Mouse (Mus musculus): ENCODE measurements around the gene Lonp1. TPM values are rescaled to one million over a fixed set of nuclear protein-coding genes. Genes with fewer than 3 reads are reported as not detected.
A peak's percentile ranks its signal among the peaks of the same experiment; 100 is the strongest.

Gene Lonp1
- 48.3 and 49.5 TPM in 2 replicates for polyA plus RNA-seq (2014; fragmentation: Nextera tagmentation; extraction: Ambion mirVana)

DNA sequence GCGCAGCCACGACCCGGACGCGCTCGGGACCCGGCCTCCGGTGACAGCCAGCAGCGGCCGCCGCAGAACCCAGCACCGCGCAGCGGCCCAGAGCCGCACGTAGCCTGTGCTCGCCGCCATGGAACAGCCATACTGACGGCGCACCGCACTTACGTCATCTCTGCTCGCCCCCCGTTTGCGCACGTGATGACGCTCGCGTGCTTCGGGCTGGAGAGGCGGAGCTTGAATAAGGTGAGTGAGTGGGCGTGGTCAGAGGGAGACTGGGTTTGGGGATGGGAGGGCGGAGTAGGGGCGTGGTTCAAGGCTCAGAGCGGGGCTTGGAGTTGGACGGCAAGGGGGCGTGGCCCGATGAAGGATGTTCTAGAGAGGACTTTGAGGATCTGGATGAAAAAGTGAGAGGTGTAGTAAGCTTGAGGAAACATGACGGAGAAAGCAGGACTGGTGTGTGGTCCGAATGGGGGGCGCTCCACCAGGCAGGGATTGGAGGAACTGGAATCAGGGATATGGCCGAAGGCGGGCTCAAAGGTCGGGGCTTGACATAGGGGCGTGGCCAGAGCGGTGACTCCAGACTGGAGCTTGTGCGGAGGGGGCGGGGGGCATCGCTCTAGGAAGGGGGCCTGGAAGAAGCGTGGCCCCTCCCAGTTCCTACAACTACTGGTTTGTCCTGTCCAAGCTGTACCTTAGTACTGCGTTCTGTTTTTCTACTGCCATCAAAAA, at the start of gene Lonp1:
TSS of gene Lonp1 (minus strand) at position 134 of the 717 bp plus-strand sequence.
- peaks cover 2% of the 10 kb centered on the region for H3K36me3 ChIP-seq (replicated peaks; ENCODE audit: control insufficient read depth, insufficient read depth, low read depth, low read length)
- no peaks in the 10 kb centered on the region for H3K9me3 ChIP-seq (replicated peaks; ENCODE audit: control insufficient read depth, low read length)
- under 1% methylated on average over 51 of the region's 51 CpGs for WGBS
- H3K27ac ChIP-seq (replicated peaks; ENCODE audit: low read depth, low read length): peak within 1 kb of the TSS; percentile 59
- peak within 1 kb of the TSS; percentile 76 for H3K4me2 ChIP-seq (ENCODE audit: low read depth, low read length)
- H3K4me1 ChIP-seq (ENCODE audit: control insufficient read depth, insufficient read depth, low read length): no peaks in the 10 kb centered on the region
- H3K9ac ChIP-seq (replicated peaks; ENCODE audit: low read length): peak within 1 kb of the TSS; percentile 77
- peak; percentile 90 for ATAC-seq (replicated peaks; ENCODE audit: insufficient number of reproducible peaks, low FRiP score, low TSS enrichment, low read depth)
- peak within 1 kb of the TSS; percentile 81 for H3K4me3 ChIP-seq (ENCODE audit: low read depth, low read length)
- no peaks in the 10 kb centered on the region for H3K27me3 ChIP-seq (ENCODE audit: control insufficient read depth, insufficient read depth, low read length)
- DNase-seq (ENCODE audit: low spot score): peak; percentile 100

DNA sequence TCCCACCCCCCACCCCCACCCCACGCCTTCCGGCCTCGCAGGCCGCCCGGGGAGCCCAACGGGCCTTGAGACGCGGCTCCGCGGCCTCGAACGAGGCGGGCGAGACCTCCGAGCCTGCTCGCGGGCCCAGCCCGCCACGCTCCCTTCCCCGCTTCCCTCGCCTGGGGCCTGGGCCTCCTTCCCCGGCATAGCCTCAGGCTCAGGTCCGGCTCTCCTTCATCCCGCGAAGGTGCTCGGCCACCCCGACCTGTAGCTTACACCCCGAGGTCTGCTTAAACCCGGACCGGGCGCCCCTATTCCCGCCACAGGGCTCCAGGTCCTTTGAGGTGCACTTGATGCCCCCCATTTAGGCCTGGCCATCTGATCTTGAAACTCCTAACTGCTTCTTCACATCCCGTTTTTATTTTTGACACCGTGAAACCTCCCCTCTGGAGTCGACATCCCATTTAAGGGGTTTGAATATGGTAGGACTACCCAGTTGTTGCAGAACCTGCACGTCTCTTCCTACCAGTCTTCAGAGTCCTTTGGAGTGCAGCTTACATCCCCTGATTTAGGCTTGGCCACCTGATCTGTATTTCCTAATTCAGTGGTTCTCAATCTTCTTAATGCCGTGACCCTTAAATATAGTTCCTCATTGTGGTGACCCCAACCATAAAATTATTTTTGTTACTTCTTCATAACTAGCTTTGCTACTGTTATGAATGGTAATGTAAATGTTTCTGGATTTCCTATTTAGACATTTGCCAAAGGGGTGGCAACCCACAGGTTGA, 47.1 kb upstream of the Lonp1 start:
- Histone ChIP-seq H3K27me3 (ENCODE audit: control insufficient read depth, insufficient read depth, low read length) (no peaks in the 10 kb centered on the region), H3K4me1 (ENCODE audit: control insufficient read depth, insufficient read depth, low read length) (peaks cover 5% of the 10 kb centered on the region; the same call in 1 of the 2 replicates), H3K4me2 (ENCODE audit: low read depth, low read length) (peak overlapping the region; percentile 63), H3K9me3 (replicated peaks; ENCODE audit: control insufficient read depth, low read length) (no peaks in the 10 kb centered on the region), H3K4me3 (ENCODE audit: low read depth, low read length) (peak overlapping the region; percentile 96), H3K36me3 (replicated peaks; ENCODE audit: control insufficient read depth, insufficient read depth, low read depth, low read length) (no peaks in the 10 kb centered on the region; the same call in none of the 2 replicates), H3K9ac (replicated peaks; ENCODE audit: low read length) (peak overlapping the region; percentile 93), H3K27ac (replicated peaks; ENCODE audit: low read depth, low read length) (peak overlapping the region; percentile 78)
- peak; percentile 5 for ATAC-seq (replicated peaks; ENCODE audit: insufficient number of reproducible peaks, low FRiP score, low TSS enrichment, low read depth)
- DNase-seq (ENCODE audit: low spot score): no peak
- WGBS: 3% methylated on average over 19 of the region's 37 CpGs

DNA sequence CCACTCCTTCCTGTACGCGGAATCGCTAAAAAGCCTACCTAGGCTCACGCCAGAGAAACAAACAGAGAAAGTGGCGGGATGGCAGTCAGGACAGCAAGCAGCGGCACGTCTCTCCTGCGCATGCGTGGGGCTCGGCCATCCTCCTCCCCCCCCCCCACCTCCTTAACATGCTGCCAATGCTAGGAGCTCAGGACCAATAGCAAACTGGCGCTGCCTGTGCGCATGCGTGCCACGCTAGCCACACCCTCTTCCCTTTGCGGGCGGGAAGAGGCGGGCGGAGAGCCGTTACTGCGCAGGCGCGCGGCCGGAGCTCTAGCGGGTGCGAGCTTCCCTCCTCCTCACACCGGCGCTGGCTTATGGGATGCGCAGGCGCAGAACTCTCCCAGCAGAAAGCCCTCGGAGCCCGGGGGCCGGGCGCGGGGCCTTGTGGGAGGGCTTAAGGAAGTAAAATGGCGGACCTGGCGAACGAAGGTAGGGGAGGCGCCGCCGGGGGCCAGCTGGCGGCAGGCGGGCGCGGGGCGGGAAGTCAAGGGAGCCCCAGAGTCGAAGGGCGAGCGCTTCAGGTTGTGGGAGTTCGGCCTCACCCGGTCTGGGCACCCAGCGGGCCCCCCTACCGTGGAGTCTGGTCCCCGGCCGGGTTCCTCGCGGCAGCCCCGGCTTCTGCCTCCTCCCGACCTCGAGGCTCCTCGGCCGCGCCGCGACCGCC, 46.4 kb upstream of the Lonp1 start, which contains the start of gene Ranbp3:
TSS of gene Ranbp3 (plus strand) at position 354 of the 706 bp plus-strand sequence.
- Histone ChIP-seq H3K9ac (replicated peaks; ENCODE audit: low read length) (peak within 1 kb of the TSS; percentile 93), H3K27me3 (ENCODE audit: control insufficient read depth, insufficient read depth, low read length) (no peaks in the 10 kb centered on the region; the same call in 1 of the 2 replicates), H3K4me2 (ENCODE audit: low read depth, low read length) (peak within 1 kb of the TSS; percentile 70), H3K36me3 (replicated peaks; ENCODE audit: control insufficient read depth, insufficient read depth, low read depth, low read length) (no peaks in the 10 kb centered on the region; the same call in none of the 2 replicates), H3K4me1 (ENCODE audit: control insufficient read depth, insufficient read depth, low read length) (peaks cover 7% of the 10 kb centered on the region), H3K9me3 (replicated peaks; ENCODE audit: control insufficient read depth, low read length) (no peaks in the 10 kb centered on the region), H3K27ac (replicated peaks; ENCODE audit: low read depth, low read length) (peak within 1 kb of the TSS; percentile 81), H3K4me3 (ENCODE audit: low read depth, low read length) (peak within 1 kb of the TSS; percentile 96)
- ATAC-seq (replicated peaks; ENCODE audit: insufficient number of reproducible peaks, low FRiP score, low TSS enrichment, low read depth): peak; percentile 84
- DNase-seq (ENCODE audit: low spot score): peak; percentile 99
- WGBS: under 1% methylated on average over 59 of the region's 66 CpGs

DNA sequence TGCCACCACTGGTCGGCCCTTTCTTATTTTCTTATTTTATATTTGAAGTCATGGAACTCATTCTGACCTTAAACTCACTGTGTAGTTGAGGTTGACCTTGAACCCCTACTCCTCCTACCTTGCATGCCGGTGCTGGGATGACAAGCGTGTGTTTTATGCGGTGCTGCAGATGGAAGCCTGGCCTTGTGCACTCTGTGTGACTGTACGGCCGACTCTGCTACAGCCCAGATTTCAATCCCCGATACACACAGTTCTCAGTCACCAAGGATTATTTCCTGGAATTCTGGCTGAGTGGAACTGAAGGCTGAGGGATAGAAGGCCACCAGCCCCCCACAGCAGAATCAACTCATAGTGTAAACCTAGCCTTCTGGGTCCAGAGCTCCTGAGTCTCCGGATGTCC, 43.1 kb upstream of the Lonp1 start:
- 84% methylated on average over 8 of the region's 8 CpGs for WGBS
- Histone ChIP-seq H3K4me2 (ENCODE audit: low read depth, low read length) (no peak overlapping the region), H3K4me1 (ENCODE audit: control insufficient read depth, insufficient read depth, low read length) (peaks cover 7% of the 10 kb centered on the region)

DNA sequence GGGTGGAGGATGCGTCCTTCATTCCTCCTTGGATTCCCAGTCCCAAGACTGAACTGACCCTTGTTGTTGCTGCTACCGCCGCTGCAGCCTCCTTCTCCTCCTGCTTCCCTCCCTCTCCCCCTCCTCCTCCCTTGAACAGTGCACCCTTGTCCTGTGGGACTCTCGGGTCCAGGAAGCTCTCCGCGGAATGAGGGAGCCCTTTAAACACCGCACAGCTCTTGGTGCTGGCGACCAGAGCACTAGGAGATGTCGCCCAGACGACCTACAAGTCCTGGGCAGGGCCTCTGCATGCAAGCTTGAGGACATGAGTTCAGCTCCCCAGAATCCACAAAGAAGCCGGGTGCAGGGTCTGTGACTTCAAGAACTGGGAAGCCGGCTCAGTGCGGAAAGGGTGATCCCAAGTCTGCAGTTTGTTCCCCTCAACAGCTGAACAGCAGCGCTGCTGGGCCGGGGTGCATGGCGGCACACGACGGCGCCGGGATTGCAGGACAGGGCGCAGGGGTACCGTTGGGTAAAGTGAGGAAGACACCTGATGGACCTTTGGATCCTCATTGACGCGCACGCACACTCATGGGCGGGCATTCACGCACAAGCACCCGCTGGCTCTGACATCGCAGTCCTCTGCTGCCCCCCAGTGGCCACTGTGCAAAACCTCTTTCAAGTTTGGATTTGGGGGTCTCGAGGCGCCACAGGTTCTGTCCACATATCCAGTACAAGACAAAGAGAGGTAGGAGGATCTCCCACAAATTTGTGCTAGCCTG, 41.9 kb upstream of the Lonp1 start:
- WGBS: 4% methylated on average over 31 of the region's 31 CpGs
- Histone ChIP-seq H3K4me3 (ENCODE audit: low read depth, low read length) (peak overlapping the region; percentile 34), H3K36me3 (replicated peaks; ENCODE audit: control insufficient read depth, insufficient read depth, low read depth, low read length) (no peaks in the 10 kb centered on the region), H3K27ac (replicated peaks; ENCODE audit: low read depth, low read length) (no peak overlapping the region), H3K4me1 (ENCODE audit: control insufficient read depth, insufficient read depth, low read length) (peaks cover 4% of the 10 kb centered on the region), H3K27me3 (ENCODE audit: control insufficient read depth, insufficient read depth, low read length) (no peaks in the 10 kb centered on the region; the same call in 1 of the 2 replicates), H3K9me3 (replicated peaks; ENCODE audit: control insufficient read depth, low read length) (no peaks in the 10 kb centered on the region), H3K4me2 (ENCODE audit: low read depth, low read length) (peak overlapping the region; percentile 86), H3K9ac (replicated peaks; ENCODE audit: low read length) (peak overlapping the region; percentile 58)
- DNase-seq (ENCODE audit: low spot score) (peak; percentile 93), ATAC-seq (replicated peaks; ENCODE audit: insufficient number of reproducible peaks, low FRiP score, low TSS enrichment, low read depth) (no peak)

More for the DNA sequence above, 43.1 kb upstream of the Lonp1 start:
- Histone ChIP-seq H3K9ac (replicated peaks; ENCODE audit: low read length) (no peak overlapping the region), H3K36me3 (replicated peaks; ENCODE audit: control insufficient read depth, insufficient read depth, low read depth, low read length) (no peaks in the 10 kb centered on the region), H3K27me3 (ENCODE audit: control insufficient read depth, insufficient read depth, low read length) (no peaks in the 10 kb centered on the region; the same call in 1 of the 2 replicates), H3K27ac (replicated peaks; ENCODE audit: low read depth, low read length) (no peak overlapping the region), H3K4me3 (ENCODE audit: low read depth, low read length) (no peak overlapping the region), H3K9me3 (replicated peaks; ENCODE audit: control insufficient read depth, low read length) (no peaks in the 10 kb centered on the region)
- DNase-seq (ENCODE audit: low spot score): no peak
- no peak for ATAC-seq (replicated peaks; ENCODE audit: insufficient number of reproducible peaks, low FRiP score, low TSS enrichment, low read depth)

DNA sequence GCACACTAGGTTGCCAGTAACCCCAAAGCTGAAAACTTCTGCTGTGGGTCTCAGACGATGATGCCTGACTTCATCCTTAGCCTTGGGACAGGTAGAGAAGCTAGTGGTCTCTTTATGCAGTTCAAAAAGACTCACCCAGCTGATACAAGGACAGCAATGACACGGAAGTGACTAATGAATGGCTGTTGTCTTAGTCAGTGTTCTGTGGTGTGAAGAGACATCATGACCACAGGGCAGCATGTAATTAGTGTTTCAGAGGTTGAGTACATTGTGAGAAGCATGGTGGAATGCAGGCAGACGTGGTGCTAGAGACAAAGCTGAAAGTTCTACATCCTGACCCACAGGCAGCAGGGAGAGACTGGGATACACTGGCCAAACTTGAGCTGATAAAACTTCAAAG, 40.9 kb upstream of the Lonp1 start:
- H3K27ac ChIP-seq (replicated peaks; ENCODE audit: low read depth, low read length): no peak overlapping the region
- ATAC-seq (replicated peaks; ENCODE audit: insufficient number of reproducible peaks, low FRiP score, low TSS enrichment, low read depth) (no peak), DNase-seq (ENCODE audit: low spot score) (no peak)
- WGBS: 67% methylated on average over 3 of the region's 3 CpGs
- no peak overlapping the region for H3K9ac ChIP-seq (replicated peaks; ENCODE audit: low read length)
- H3K4me1 ChIP-seq (ENCODE audit: control insufficient read depth, insufficient read depth, low read length): peaks cover 4% of the 10 kb centered on the region
- no peak overlapping the region for H3K4me3 ChIP-seq (ENCODE audit: low read depth, low read length)
- H3K27me3 ChIP-seq (ENCODE audit: control insufficient read depth, insufficient read depth, low read length): no peaks in the 10 kb centered on the region; the same call in 1 of the 2 replicates
- H3K4me2 ChIP-seq (ENCODE audit: low read depth, low read length): no peak overlapping the region
- no peaks in the 10 kb centered on the region for H3K9me3 ChIP-seq (replicated peaks; ENCODE audit: control insufficient read depth, low read length)
- H3K36me3 ChIP-seq (replicated peaks; ENCODE audit: control insufficient read depth, insufficient read depth, low read depth, low read length): no peaks in the 10 kb centered on the region

DNA sequence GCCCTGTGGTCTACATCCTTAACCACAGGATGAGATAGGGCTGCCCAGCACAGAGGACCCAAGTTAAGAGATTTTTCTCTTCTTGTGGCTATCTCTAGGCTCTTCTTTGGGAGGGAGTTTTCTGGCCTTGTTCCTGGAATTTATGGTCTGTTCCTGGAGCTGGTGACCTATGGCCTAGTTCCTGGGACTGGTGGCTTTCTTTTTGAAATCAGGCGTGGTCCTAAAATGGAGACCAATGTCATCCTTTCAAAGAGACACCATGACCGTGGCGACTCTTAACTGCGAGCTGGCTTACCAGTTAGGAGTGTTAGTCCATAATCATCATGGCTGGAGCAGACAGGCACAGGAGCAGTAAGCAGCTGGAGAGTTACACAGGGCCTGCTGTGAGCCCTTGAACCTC, 39.7 kb upstream of the Lonp1 start:
- no peak overlapping the region for H3K4me3 ChIP-seq (ENCODE audit: low read depth, low read length)
- ATAC-seq (replicated peaks; ENCODE audit: insufficient number of reproducible peaks, low FRiP score, low TSS enrichment, low read depth): no peak
- H3K27ac ChIP-seq (replicated peaks; ENCODE audit: low read depth, low read length): no peak overlapping the region
- H3K4me1 ChIP-seq (ENCODE audit: control insufficient read depth, insufficient read depth, low read length): peaks cover 4% of the 10 kb centered on the region
- no peak overlapping the region for H3K4me2 ChIP-seq (ENCODE audit: low read depth, low read length)
- H3K9me3 ChIP-seq (replicated peaks; ENCODE audit: control insufficient read depth, low read length): no peaks in the 10 kb centered on the region
- DNase-seq (ENCODE audit: low spot score): no peak
- H3K9ac ChIP-seq (replicated peaks; ENCODE audit: low read length): no peak overlapping the region
- WGBS: 89% methylated on average over 4 of the region's 4 CpGs
- no peaks in the 10 kb centered on the region for H3K36me3 ChIP-seq (replicated peaks; ENCODE audit: control insufficient read depth, insufficient read depth, low read depth, low read length)
- H3K27me3 ChIP-seq (ENCODE audit: control insufficient read depth, insufficient read depth, low read length): no peaks in the 10 kb centered on the region; the same call in 1 of the 2 replicates

Measured in embryonic facial prominence, embryonic 11.5 days (tissue).